12 mouse cellular contexts compared by ENCODE assay signal in the genomic region with DNA sequence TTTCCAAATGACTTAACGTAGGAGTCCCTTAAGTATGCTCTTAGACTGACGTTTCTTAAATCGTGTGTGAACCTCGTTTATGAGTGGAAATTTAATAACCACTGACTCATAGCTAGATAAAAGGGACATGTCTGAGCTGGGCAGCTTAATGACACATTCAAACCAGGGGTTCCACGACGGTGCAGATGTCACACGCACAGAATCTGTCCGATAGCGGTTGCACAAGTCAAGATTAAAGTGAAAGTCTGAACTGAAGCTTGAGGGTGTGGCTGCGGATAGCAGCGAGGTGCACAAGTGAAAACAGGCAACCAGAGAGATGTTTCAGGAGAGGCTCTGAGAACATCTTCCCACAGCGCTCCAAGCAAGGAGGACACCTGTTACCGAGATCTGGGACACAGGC. TPM values are rescaled to one million over a fixed set of nuclear protein-coding genes. Genes with fewer than 3 reads are reported as not detected.
A peak's percentile ranks its signal among the peaks of the same experiment; 100 is the strongest.
DNase-seq lines count a peak whose midpoint lies in the region; ATAC-seq and TF ChIP-seq lines count a peak whose summit lies in the region.
"Had no signal": no experiment of that assay in that cellular context is flagged by ENCODE, and none has a peak within 500 bp of the region (broad histone marks: within the 10 kb centered on the region; RNA-seq: fewer than 3 reads in every experiment).

No protein-coding gene starts in this region.

- DNase-seq in heart, adult 9 months (ENCODE audit: low spot score in 2 of 2): no peak
- DNase-seq in c-Kit-positive CD71-positive TER-119-positive erythroid progenitor cells, embryonic 14.5 days (ENCODE audit: low spot score): peak; percentile 31
- DNase-seq in liver, postnatal 0 days: no peak
- no peak for DNase-seq in lung, postnatal 36 days
- DNase-seq in cerebellum, postnatal 25 days: no peak
- DNase-seq: cerebellum, adult 11-12 months had no signal

- 46% methylated on average over 13 of the region's 13 CpGs for WGBS in heart, embryonic 16.5 days
- 45% methylated on average over 13 of the region's 13 CpGs for WGBS in liver, postnatal 0 days (ENCODE audit: insufficient replicate concordance)
- WGBS in midbrain, embryonic 15.5 days: 56% methylated on average over 13 of the region's 13 CpGs

- 0 out of 2 replicates have a peak overlapping the region, but pooled peaks have one; percentile 10 for H3K4me3 ChIP-seq in heart, embryonic 16.5 days (ENCODE audit: low read length)
- no peak overlapping the region for H3K4me3 ChIP-seq in liver, postnatal 0 days (ENCODE audit: low read depth, low read length)
- no peak overlapping the region for H3K4me3 ChIP-seq in midbrain, embryonic 15.5 days
- H3K4me3 ChIP-seq: forebrain, embryonic 15.5 days; lung, embryonic 15.5 days had no signal

- no peak for TF ChIP-seq CTCF in liver, postnatal 0 days (IDR thresholded peaks at IDR 0.05; ENCODE audit: low read depth)

- no peak for TF ChIP-seq EP300 in liver, postnatal 0 days (IDR thresholded peaks at IDR 0.05; ENCODE audit: low read depth)

- H3K27me3 ChIP-seq in heart, embryonic 16.5 days (ENCODE audit: control insufficient read depth, insufficient read depth, low read length): no peaks in the 10 kb centered on the region
- H3K27me3 ChIP-seq in liver, postnatal 0 days (ENCODE audit: insufficient read depth, low read length): no peaks in the 10 kb centered on the region
- no peaks in the 10 kb centered on the region for H3K27me3 ChIP-seq in midbrain, embryonic 15.5 days (replicated peaks)
- H3K27me3 ChIP-seq: forebrain, embryonic 15.5 days; lung, embryonic 15.5 days had no signal

- H3K9ac ChIP-seq in heart, embryonic 16.5 days (ENCODE audit: low read length): no peak overlapping the region
- no peak overlapping the region for H3K9ac ChIP-seq in liver, postnatal 0 days (replicated peaks)
- H3K9ac ChIP-seq in midbrain, embryonic 15.5 days: no peak overlapping the region
- H3K9ac ChIP-seq: forebrain, embryonic 15.5 days; lung, embryonic 15.5 days had no signal

- peak overlapping the region; percentile 37 for H3K4me2 ChIP-seq in heart, embryonic 16.5 days (ENCODE audit: low read depth, low read length)
- H3K4me2 ChIP-seq in liver, postnatal 0 days (ENCODE audit: low read depth, low read length): peak overlapping the region; percentile 48
- no peak overlapping the region for H3K4me2 ChIP-seq in midbrain, embryonic 15.5 days
- H3K4me2 ChIP-seq: forebrain, embryonic 15.5 days had no signal

- H3K9me3 ChIP-seq in heart, embryonic 16.5 days (replicated peaks; ENCODE audit: control insufficient read depth, low read length): no peaks in the 10 kb centered on the region
- no peaks in the 10 kb centered on the region; the same call in 1 of the 2 replicates for H3K9me3 ChIP-seq in liver, postnatal 0 days (ENCODE audit: low read length)
- H3K9me3 ChIP-seq in midbrain, embryonic 15.5 days: no peaks in the 10 kb centered on the region
- H3K9me3 ChIP-seq: forebrain, embryonic 15.5 days; G1E; lung, embryonic 15.5 days had no signal

- peaks cover 4% of the 10 kb centered on the region for H3K36me3 ChIP-seq in heart, embryonic 16.5 days (ENCODE audit: control insufficient read depth, insufficient read depth)
- H3K36me3 ChIP-seq in liver, postnatal 0 days (replicated peaks; ENCODE audit: insufficient read depth, low read length): no peaks in the 10 kb centered on the region
- H3K36me3 ChIP-seq in midbrain, embryonic 15.5 days (replicated peaks): no peaks in the 10 kb centered on the region
- H3K36me3 ChIP-seq: forebrain, embryonic 15.5 days; G1E; lung, embryonic 15.5 days had no signal

- H3K27ac ChIP-seq in heart, embryonic 16.5 days (ENCODE audit: low read length): no peak overlapping the region
- H3K27ac ChIP-seq in liver, postnatal 0 days (ENCODE audit: low read depth): no peak overlapping the region
- no peak overlapping the region for H3K27ac ChIP-seq in midbrain, embryonic 15.5 days
- H3K27ac ChIP-seq: forebrain, embryonic 15.5 days; lung, embryonic 15.5 days had no signal

- H3K4me1 ChIP-seq in heart, embryonic 16.5 days (ENCODE audit: control insufficient read depth, insufficient read depth, low read length): peaks cover 22% of the 10 kb centered on the region
- H3K4me1 ChIP-seq in liver, postnatal 0 days (ENCODE audit: insufficient read depth): peaks cover 33% of the 10 kb centered on the region
- peaks cover 3% of the 10 kb centered on the region; the same call in 1 of the 2 replicates for H3K4me1 ChIP-seq in midbrain, embryonic 15.5 days
- H3K4me1 ChIP-seq: forebrain, embryonic 15.5 days had no signal

- no peak for ATAC-seq in heart, embryonic 16.5 days (replicated peaks; ENCODE audit: extremely low read depth, insufficient read depth, low FRiP score)
- ATAC-seq in CD4-positive, CD25-positive, alpha-beta regulatory T cell, adult 4 months: peak; percentile 66
- no peak for ATAC-seq in liver, postnatal 0 days
- no peak for ATAC-seq in midbrain, embryonic 15.5 days (replicated peaks)
- ATAC-seq: forebrain, embryonic 15.5 days had no signal

RNA-seq across cellular contexts. Expression of a gene that starts 18.6 kb away (rescaled TPM):
- 8.5 and 9.8 TPM in 2 replicates for polyA plus RNA-seq in heart, embryonic 16.5 days (2015; fragmentation: Nextera tagmentation; extraction: Ambion mirVana)
- polyA plus RNA-seq in CD4-positive, CD25-positive, alpha-beta regulatory T cell, adult 4 months (2017; shearing (Covaris generic)): 1 to 10 TPM; 5.9 to 7.9 TPM
- polyA plus RNA-seq in liver, postnatal 0 days (2015; fragmentation: Nextera tagmentation; extraction: Ambion mirVana): 4.0 and 4.8 TPM in 2 replicates
- polyA plus RNA-seq in midbrain, embryonic 15.5 days (2015; fragmentation: Nextera tagmentation; extraction: Ambion mirVana): 8.1 and 8.8 TPM in 2 replicates
